In the genomic region with DNA sequence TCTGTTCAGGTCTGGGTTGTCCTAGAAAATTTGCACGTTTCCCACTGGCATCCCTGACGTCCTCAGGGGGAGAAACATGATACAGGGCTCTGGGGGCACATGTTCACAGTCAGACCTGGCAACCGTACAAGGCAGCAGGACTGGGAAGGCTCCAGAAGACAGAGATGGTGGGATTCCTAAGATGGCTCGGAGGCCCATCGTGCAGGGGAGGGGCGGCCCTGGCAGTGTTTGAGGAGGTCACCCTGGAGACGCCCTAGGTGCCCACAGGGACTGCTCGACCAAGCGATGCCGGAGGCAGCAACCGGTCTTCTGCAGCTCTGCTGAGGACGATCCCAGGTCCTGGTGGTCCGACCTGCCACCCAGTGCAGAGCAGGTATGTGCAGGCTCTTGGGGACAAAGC, we compare ENCODE assay signal across 9 mouse cellular contexts. TPM values are rescaled to one million over a fixed set of nuclear protein-coding genes. Genes with fewer than 3 reads are reported as not detected.
DNase-seq lines count a peak whose midpoint lies in the region; ATAC-seq and TF ChIP-seq lines count a peak whose summit lies in the region.
"Had no signal": no experiment of that assay in that cellular context is flagged by ENCODE, and none has a peak within 500 bp of the region (broad histone marks: within the 10 kb centered on the region; RNA-seq: fewer than 3 reads in every experiment).

Tctex1d1 (plus strand) TSS at position 167 of the 400 bp plus-strand sequence.

- H3K27me3 ChIP-seq in kidney, embryonic 15.5 days, result peaks cover 31% of the 10 kb centered on the region
- H3K27me3 ChIP-seq in CH12.LX (replicated peaks), result no peaks in the 10 kb centered on the region
- H3K27me3 ChIP-seq in hindbrain, embryonic 10.5 days (ENCODE audit: insufficient read depth, poor library complexity, severe bottlenecking), result peaks cover 37% of the 10 kb centered on the region
- no peaks in the 10 kb centered on the region for H3K27me3 ChIP-seq in stomach, embryonic 15.5 days (replicated peaks)

- no peaks in the 10 kb centered on the region for H3K9me3 ChIP-seq in kidney, embryonic 15.5 days (replicated peaks)
- H3K9me3 ChIP-seq in CH12.LX (replicated peaks; ENCODE audit: low read length), result no peaks in the 10 kb centered on the region
- no peaks in the 10 kb centered on the region for H3K9me3 ChIP-seq in hindbrain, embryonic 10.5 days
- no peaks in the 10 kb centered on the region for H3K9me3 ChIP-seq in stomach, embryonic 15.5 days

- no peak for TF ChIP-seq RAD21 in CH12.LX (IDR thresholded peaks at IDR 0.05; ENCODE audit: low read depth, low read length)

- in situ Hi-C loops in CH12.LX (cut with MboI; ENCODE audit: low pct_ligation_motif_present, low pct_unique_long_range_greater_than_20kb, low sequenced_read_pairs), result loop anchor here (25.0 kb wide), 1 partner anchor 359 kb away; no protein-coding TSS in a partner anchor

- TF ChIP-seq EP300 in CH12.LX (IDR thresholded peaks at IDR 0.05; ENCODE audit: low read length), result no peak

- no peak for TF ChIP-seq POLR2A in CH12.LX (IDR thresholded peaks at IDR 0.05; ENCODE audit: low read depth, low read length)

- no peaks in the 10 kb centered on the region for H3K36me3 ChIP-seq in kidney, embryonic 15.5 days
- no peaks in the 10 kb centered on the region for H3K36me3 ChIP-seq in CH12.LX (replicated peaks in 1 of 2; ENCODE audit: control insufficient read depth in 1 of 2, insufficient read depth in 1 of 2, low read length in 1 of 2)
- no peaks in the 10 kb centered on the region for H3K36me3 ChIP-seq in hindbrain, embryonic 10.5 days
- no peaks in the 10 kb centered on the region for H3K36me3 ChIP-seq in macrophage (ENCODE audit: inconsistent target)
- no peaks in the 10 kb centered on the region for H3K36me3 ChIP-seq in stomach, embryonic 15.5 days

- no peak within 1 kb of the TSS for H3K9ac ChIP-seq in kidney, embryonic 15.5 days
- H3K9ac ChIP-seq in CH12.LX (ENCODE audit: insufficient read depth, low read depth), result no peak within 1 kb of the TSS
- no peak within 1 kb of the TSS for H3K9ac ChIP-seq in stomach, embryonic 15.5 days

- peak; percentile 79 for ATAC-seq in kidney, embryonic 15.5 days (replicated peaks; ENCODE audit: low FRiP score)
- ATAC-seq in stomach, embryonic 15.5 days (ENCODE audit: insufficient read depth, low FRiP score, low read depth), result no peak; the same call in 1 of the 2 replicates

- H3K27ac ChIP-seq in kidney, embryonic 15.5 days, result no peak within 1 kb of the TSS
- H3K27ac ChIP-seq in CH12.LX (ENCODE audit: insufficient read depth, low read depth) (no peak within 1 kb of the TSS), macrophage (no peak within 1 kb of the TSS)
- H3K27ac ChIP-seq in hindbrain, embryonic 10.5 days, result peak within 1 kb of the TSS; percentile 59; the same call in 1 of the 2 replicates
- H3K27ac ChIP-seq in stomach, embryonic 15.5 days, result no peak within 1 kb of the TSS

- no peaks in the 10 kb centered on the region for H3K79me2 ChIP-seq in CH12.LX (replicated peaks; ENCODE audit: control insufficient read depth, extremely low read depth, insufficient read depth, poor library complexity, severe bottlenecking)
- no peaks in the 10 kb centered on the region for H3K79me2 ChIP-seq in macrophage (ENCODE audit: inconsistent target)

- peaks cover 11% of the 10 kb centered on the region for H3K4me1 ChIP-seq in kidney, embryonic 15.5 days
- H3K4me1 ChIP-seq in CH12.LX (ENCODE audit: control insufficient read depth in 1 of 2, insufficient read depth in 2 of 2), result peaks cover 3 to 11% of the 10 kb centered on the region in 2 experiments; a peak in 2 of 4 replicates
- peaks cover 30% of the 10 kb centered on the region for H3K4me1 ChIP-seq in hindbrain, embryonic 10.5 days (replicated peaks)
- peaks cover 4% of the 10 kb centered on the region; the same call in 1 of the 2 replicates for H3K4me1 ChIP-seq in stomach, embryonic 15.5 days

- WGBS in kidney, embryonic 15.5 days, result 2% methylated on average over 13 of the region's 13 CpGs
- WGBS in hindbrain, embryonic 10.5 days, result 1% methylated on average over 13 of the region's 13 CpGs
- 27% methylated on average over 13 of the region's 13 CpGs for WGBS in macrophage (ENCODE audit: missing documents)
- 3% methylated on average over 13 of the region's 13 CpGs for WGBS in stomach, embryonic 15.5 days

- no peak for DNase-seq in kidney, adult 18-20 months
- no peak for DNase-seq in CH12.LX (ENCODE audit: extremely low read depth)
- peak; percentile 48 for DNase-seq in embryo, embryonic 10.5 days (ENCODE audit: low spot score)
- peak; percentile 32 for DNase-seq in hindbrain, embryonic 10.5 days (ENCODE audit: low spot score)
- DNase-seq in adrenal gland, postnatal 14 days, result no peak

- dilution Hi-C loops in CH12.LX (cut with MboI; ENCODE audit: extremely low pct_ligation_motif_present, extremely low pct_unique_long_range_greater_than_20kb, low sequenced_read_pairs), result no loop called here

- H3K4me2 ChIP-seq in kidney, embryonic 15.5 days, result peak within 1 kb of the TSS; percentile 64
- H3K4me2 ChIP-seq in CH12.LX (ENCODE audit: insufficient read depth, low read depth, poor library complexity, severe bottlenecking), result peak within 1 kb of the TSS; percentile 33; the same call in 1 of the 2 replicates
- H3K4me2 ChIP-seq in stomach, embryonic 15.5 days, result peak within 1 kb of the TSS; percentile 53

- TF ChIP-seq CTCF in CH12.LX (conservative IDR thresholded peaks at IDR 0.05 in 1 of 2, IDR thresholded peaks at IDR 0.05 in 1 of 2; ENCODE audit: low read depth in 2 of 2, low read length in 2 of 2), result no peak

- peak within 1 kb of the TSS; percentile 32 for H3K4me3 ChIP-seq in kidney, embryonic 15.5 days (replicated peaks)
- H3K4me3 ChIP-seq in CH12.LX (replicated peaks in 1 of 3; ENCODE audit: low read depth in 2 of 3, low read length in 2 of 3, poor library complexity in 1 of 3) (no peak within 1 kb of the TSS), macrophage (ENCODE audit: inconsistent target) (peak within 1 kb of the TSS; percentile 26)
- peak within 1 kb of the TSS; percentile 50 for H3K4me3 ChIP-seq in hindbrain, embryonic 10.5 days
- peak within 1 kb of the TSS; percentile 23 for H3K4me3 ChIP-seq in stomach, embryonic 15.5 days (replicated peaks)

TF ChIP-seq in CH12.LX, 34 proteins besides CTCF, POLR2A, EP300 and RAD21:
- TF ChIP-seq RCOR1 (conservative IDR thresholded peaks at IDR 0.05; ENCODE audit: low read depth, low read length) (no peak), USF2 (conservative IDR thresholded peaks at IDR 0.05; ENCODE audit: low read depth, low read length) (no peak), UBTF (IDR thresholded peaks at IDR 0.05; ENCODE audit: low read depth, low read length) (no peak), GABPA (IDR thresholded peaks at IDR 0.05; ENCODE audit: insufficient replicate concordance, low read depth, low read length) (no peak), ZNF384 (IDR thresholded peaks at IDR 0.05; ENCODE audit: low read depth, low read length) (no peak), MEF2A (IDR thresholded peaks at IDR 0.05; ENCODE audit: borderline replicate concordance, low read depth, low read length) (no peak), ETS1 (conservative IDR thresholded peaks at IDR 0.05; ENCODE audit: low read depth, low read length) (no peak), JUN (IDR thresholded peaks at IDR 0.05; ENCODE audit: insufficient read depth, low read depth, low read length) (no peak)

RNA-seq across cellular contexts. Expression of gene Tctex1d1, which starts in this region (rescaled TPM):
- 0.81 and 1.0 TPM in 2 replicates for polyA plus RNA-seq in kidney, embryonic 15.5 days (2015; fragmentation: Nextera tagmentation; extraction: Ambion mirVana)
- total RNA-seq in CH12.LX (2012; rRNA removed) (not detected in 2 replicates), CH12.LX (2014; rRNA removed) (not detected in 2 replicates)
- polyA plus RNA-seq in CH12.LX (2012; ENCODE audit: insufficient read length, low read depth) (not detected in 2 replicates), macrophage (2018) (not detected in 3 replicates)
- 0.55 and 3.2 TPM in 2 replicates for polyA plus RNA-seq in hindbrain, embryonic 10.5 days (2016; fragmentation: Nextera tagmentation; extraction: Ambion mirVana)
- not detected for total RNA-seq in macrophage (2018; cell fraction: chromatin; rRNA removed)
- total RNA-seq in macrophage (2018; cell fraction: cytosol; rRNA removed), result not detected
- total RNA-seq in macrophage (2018; cell fraction: nucleus; rRNA removed), result not detected
- 1.1 and 1.8 TPM in 2 replicates for polyA plus RNA-seq in stomach, embryonic 15.5 days (2015; fragmentation: Nextera tagmentation; extraction: Ambion mirVana)
- not detected in 2 replicates for total RNA-seq in adrenal gland, postnatal 14 days (2021)
- total RNA-seq: MEL had no signal

Comparison
In these comparisons a context has a peak if more than half of its experiments do, and no peak if none do; other contexts are left out.
1. H3K4me3 ChIP-seq: peak in kidney, embryonic 15.5 days (single experiment), hindbrain, embryonic 10.5 days (single experiment), macrophage (single experiment) and stomach, embryonic 15.5 days (single experiment); none in CH12.LX (0 of 3).
2. DNase-seq: peak in embryo, embryonic 10.5 days (single experiment) and hindbrain, embryonic 10.5 days (single experiment); none in kidney, adult 18-20 months (single experiment), CH12.LX (single experiment) and adrenal gland, postnatal 14 days (single experiment).
3. Peak in every context shown above with its lines, with median percentiles within 50 percentile points of each other: H3K4me2 ChIP-seq.